Mouse (Mus musculus): ENCODE data around the gene Canx. TPM values are rescaled to one million over a fixed set of nuclear protein-coding genes. Genes with fewer than 3 reads are reported as not detected.

The Canx gene
- total RNA-seq, 2 experiments from 2014 or later = 390 to 437 TPM

GRCm38 (mm10) chr11:50277706-50278105, 47.8 kb downstream of the Canx start:
- DNase-seq (ENCODE audit: extremely low spot score in 1 of 2, low spot score in 1 of 2) = no peak

GRCm38 (mm10) chr11:50277025-50277424, 48.4 kb downstream of the Canx start:
- DNase-seq (ENCODE audit: extremely low spot score in 1 of 2, low spot score in 1 of 2) = no peak

- DNase-seq (ENCODE audit: extremely low spot score in 1 of 2, low spot score in 1 of 2) = no peak
Observed at GRCm38 (mm10) chr11:50275568-50276151, 49.8 kb downstream of the Canx start.

- DNase-seq (ENCODE audit: extremely low spot score in 1 of 2, low spot score in 1 of 2) = no peak
Observed at GRCm38 (mm10) chr11:50275077-50275476, 50.4 kb downstream of the Canx start.

- no peak for DNase-seq (ENCODE audit: extremely low spot score in 1 of 2, low spot score in 1 of 2)
Observed at GRCm38 (mm10) chr11:50272819-50273218, 52.7 kb downstream of the Canx start.

- DNase-seq (ENCODE audit: extremely low spot score in 1 of 2, low spot score in 1 of 2) = no peak
Observed at GRCm38 (mm10) chr11:50269885-50270284, 55.6 kb downstream of the Canx start.

GRCm38 (mm10) chr11:50269163-50269562, 56.3 kb downstream of the Canx start:
- DNase-seq (ENCODE audit: extremely low spot score in 1 of 2, low spot score in 1 of 2) = no peak

- DNase-seq (ENCODE audit: extremely low spot score in 1 of 2, low spot score in 1 of 2) = no peak
Observed at GRCm38 (mm10) chr11:50266997-50267396, 58.5 kb downstream of the Canx start.

- DNase-seq (ENCODE audit: extremely low spot score in 1 of 2, low spot score in 1 of 2) = no peak
Observed at GRCm38 (mm10) chr11:50265931-50266330, 59.5 kb downstream of the Canx start.

- no peak for DNase-seq (ENCODE audit: extremely low spot score in 1 of 2, low spot score in 1 of 2)
Observed at GRCm38 (mm10) chr11:50263198-50263597, 62.3 kb downstream of the Canx start.

- DNase-seq (ENCODE audit: extremely low spot score in 1 of 2, low spot score in 1 of 2) = no peak
Observed at GRCm38 (mm10) chr11:50262020-50262419, 63.5 kb downstream of the Canx start.

- DNase-seq (ENCODE audit: extremely low spot score in 1 of 2, low spot score in 1 of 2) = no peak
Observed at GRCm38 (mm10) chr11:50258310-50258709, 67.2 kb downstream of the Canx start.

GRCm38 (mm10) chr11:50256615-50257014, 68.9 kb downstream of the Canx start:
- DNase-seq (ENCODE audit: extremely low spot score in 1 of 2, low spot score in 1 of 2) = no peak

GRCm38 (mm10) chr11:50254010-50254580, 71.4 kb downstream of the Canx start:
- peak in 1 of 2 experiments; percentile 58 for DNase-seq (ENCODE audit: extremely low spot score in 1 of 2, low spot score in 1 of 2)

GRCm38 (mm10) chr11:50253393-50253792, 72.1 kb downstream of the Canx start:
- no peak for DNase-seq (ENCODE audit: extremely low spot score in 1 of 2, low spot score in 1 of 2)

- no peak for DNase-seq (ENCODE audit: extremely low spot score in 1 of 2, low spot score in 1 of 2)
Observed at GRCm38 (mm10) chr11:50252684-50253265, 72.7 kb downstream of the Canx start.

GRCm38 (mm10) chr11:50252166-50252565, 73.3 kb downstream of the Canx start:
- DNase-seq (ENCODE audit: extremely low spot score in 1 of 2, low spot score in 1 of 2) = no peak

- DNase-seq (ENCODE audit: extremely low spot score in 1 of 2, low spot score in 1 of 2) = no peak
Observed at GRCm38 (mm10) chr11:50248473-50249171, 76.9 kb downstream of the Canx start.

GRCm38 (mm10) chr11:50245269-50245668, 80.2 kb downstream of the Canx start:
- DNase-seq (ENCODE audit: extremely low spot score in 1 of 2, low spot score in 1 of 2) = no peak

Measured in layer of hippocampus, postnatal 25 days (tissue).